Mouse (Mus musculus): ENCODE measurements around the gene Notch2. TPM values are rescaled to one million over a fixed set of nuclear protein-coding genes. Genes with fewer than 3 reads are reported as not detected.

Gene Notch2
- polyA plus RNA-seq, 1 experiment from 2014 or later = 10.8 TPM

GRCm38 (mm10) chr3:97974197-97974770, 39.0 kb upstream of the Notch2 start:
- 90% methylated on average over 6 of the region's 6 CpGs for WGBS
- Histone ChIP-seq H3K4me3 (replicated peaks; ENCODE audit: low read depth, low read length) (no peak overlapping the region), H3K4me2 (ENCODE audit: low read length) (no peak overlapping the region), H3K36me3 (ENCODE audit: control insufficient read depth, insufficient read depth, low read length) (no peaks in the 10 kb centered on the region), H3K9me3 (ENCODE audit: control insufficient read depth, low read length) (no peaks in the 10 kb centered on the region), H3K4me1 (ENCODE audit: control insufficient read depth, insufficient read depth, low read length) (no peaks in the 10 kb centered on the region), H3K9ac (replicated peaks; ENCODE audit: low read length) (no peak overlapping the region), H3K27me3 (ENCODE audit: control insufficient read depth, insufficient read depth, low read length) (no peaks in the 10 kb centered on the region), H3K27ac (replicated peaks; ENCODE audit: low read depth, low read length) (no peak overlapping the region)
- DNase-seq (no peak), ATAC-seq (ENCODE audit: low FRiP score, low TSS enrichment) (no peak)

GRCm38 (mm10) chr3:97976706-97977105, 36.6 kb upstream of the Notch2 start:
- Histone ChIP-seq H3K27me3 (ENCODE audit: control insufficient read depth, insufficient read depth, low read length) (no peaks in the 10 kb centered on the region), H3K4me1 (ENCODE audit: control insufficient read depth, insufficient read depth, low read length) (no peaks in the 10 kb centered on the region), H3K9ac (replicated peaks; ENCODE audit: low read length) (no peak overlapping the region), H3K4me2 (ENCODE audit: low read length) (no peak overlapping the region), H3K9me3 (ENCODE audit: control insufficient read depth, low read length) (no peaks in the 10 kb centered on the region), H3K27ac (replicated peaks; ENCODE audit: low read depth, low read length) (no peak overlapping the region), H3K4me3 (replicated peaks; ENCODE audit: low read depth, low read length) (no peak overlapping the region), H3K36me3 (ENCODE audit: control insufficient read depth, insufficient read depth, low read length) (no peaks in the 10 kb centered on the region)
- WGBS = 70% methylated on average over 6 of the region's 6 CpGs
- DNase-seq = no peak
- no peak for ATAC-seq (ENCODE audit: low FRiP score, low TSS enrichment)

- 69% methylated on average over 2 of the region's 2 CpGs for WGBS
- ATAC-seq (ENCODE audit: low FRiP score, low TSS enrichment) (no peak), DNase-seq (no peak)
- Histone ChIP-seq H3K9ac (replicated peaks; ENCODE audit: low read length) (no peak overlapping the region), H3K4me2 (ENCODE audit: low read length) (no peak overlapping the region), H3K36me3 (ENCODE audit: control insufficient read depth, insufficient read depth, low read length) (no peaks in the 10 kb centered on the region), H3K4me3 (replicated peaks; ENCODE audit: low read depth, low read length) (no peak overlapping the region), H3K27me3 (ENCODE audit: control insufficient read depth, insufficient read depth, low read length) (no peaks in the 10 kb centered on the region), H3K4me1 (ENCODE audit: control insufficient read depth, insufficient read depth, low read length) (no peaks in the 10 kb centered on the region), H3K27ac (replicated peaks; ENCODE audit: low read depth, low read length) (no peak overlapping the region), H3K9me3 (ENCODE audit: control insufficient read depth, low read length) (no peaks in the 10 kb centered on the region)
These were observed 34.6 kb upstream of the Notch2 start for GRCm38 (mm10) chr3:97978710-97979109.

GRCm38 (mm10) chr3:97980683-97981327, 32.5 kb upstream of the Notch2 start:
- Histone ChIP-seq H3K4me1 (ENCODE audit: control insufficient read depth, insufficient read depth, low read length) (no peaks in the 10 kb centered on the region), H3K36me3 (ENCODE audit: control insufficient read depth, insufficient read depth, low read length) (no peaks in the 10 kb centered on the region), H3K4me2 (ENCODE audit: low read length) (no peak overlapping the region), H3K9ac (replicated peaks; ENCODE audit: low read length) (no peak overlapping the region), H3K27me3 (ENCODE audit: control insufficient read depth, insufficient read depth, low read length) (no peaks in the 10 kb centered on the region), H3K9me3 (ENCODE audit: control insufficient read depth, low read length) (no peaks in the 10 kb centered on the region), H3K27ac (replicated peaks; ENCODE audit: low read depth, low read length) (no peak overlapping the region), H3K4me3 (replicated peaks; ENCODE audit: low read depth, low read length) (no peak overlapping the region)
- WGBS = 96% methylated on average over 8 of the region's 8 CpGs
- ATAC-seq (ENCODE audit: low FRiP score, low TSS enrichment) = no peak
- no peak for DNase-seq

- no peak overlapping the region for H3K9ac ChIP-seq (replicated peaks; ENCODE audit: low read length)
- no peak overlapping the region for H3K4me2 ChIP-seq (ENCODE audit: low read length)
- no peaks in the 10 kb centered on the region for H3K27me3 ChIP-seq (ENCODE audit: control insufficient read depth, insufficient read depth, low read length)
- DNase-seq (no peak), ATAC-seq (ENCODE audit: low FRiP score, low TSS enrichment) (no peak)
- no peaks in the 10 kb centered on the region for H3K36me3 ChIP-seq (ENCODE audit: control insufficient read depth, insufficient read depth, low read length)
- H3K9me3 ChIP-seq (ENCODE audit: control insufficient read depth, low read length) = no peaks in the 10 kb centered on the region
- no peak overlapping the region for H3K27ac ChIP-seq (replicated peaks; ENCODE audit: low read depth, low read length)
- no peak overlapping the region for H3K4me3 ChIP-seq (replicated peaks; ENCODE audit: low read depth, low read length)
- WGBS = 91% methylated on average over 3 of the region's 3 CpGs
- H3K4me1 ChIP-seq (ENCODE audit: control insufficient read depth, insufficient read depth, low read length) = no peaks in the 10 kb centered on the region
These were observed 31.9 kb upstream of the Notch2 start for GRCm38 (mm10) chr3:97981376-97981906.

GRCm38 (mm10) chr3:97984870-97985506, 28.3 kb upstream of the Notch2 start:
- H3K9me3 ChIP-seq (ENCODE audit: control insufficient read depth, low read length) = no peaks in the 10 kb centered on the region
- no peak overlapping the region for H3K4me3 ChIP-seq (replicated peaks; ENCODE audit: low read depth, low read length)
- H3K9ac ChIP-seq (replicated peaks; ENCODE audit: low read length) = no peak overlapping the region
- H3K4me1 ChIP-seq (ENCODE audit: control insufficient read depth, insufficient read depth, low read length) = no peaks in the 10 kb centered on the region
- WGBS = 86% methylated on average over 10 of the region's 10 CpGs
- no peaks in the 10 kb centered on the region for H3K36me3 ChIP-seq (ENCODE audit: control insufficient read depth, insufficient read depth, low read length)
- H3K4me2 ChIP-seq (ENCODE audit: low read length) = no peak overlapping the region
- H3K27me3 ChIP-seq (ENCODE audit: control insufficient read depth, insufficient read depth, low read length) = no peaks in the 10 kb centered on the region
- ATAC-seq (ENCODE audit: low FRiP score, low TSS enrichment) (no peak), DNase-seq (no peak)
- H3K27ac ChIP-seq (replicated peaks; ENCODE audit: low read depth, low read length) = no peak overlapping the region

GRCm38 (mm10) chr3:97985691-97986090, 27.6 kb upstream of the Notch2 start:
- no peaks in the 10 kb centered on the region for H3K9me3 ChIP-seq (ENCODE audit: control insufficient read depth, low read length)
- 80% methylated on average over 3 of the region's 3 CpGs for WGBS
- no peak overlapping the region for H3K4me3 ChIP-seq (replicated peaks; ENCODE audit: low read depth, low read length)
- H3K27ac ChIP-seq (replicated peaks; ENCODE audit: low read depth, low read length) = no peak overlapping the region
- no peak overlapping the region for H3K9ac ChIP-seq (replicated peaks; ENCODE audit: low read length)
- H3K4me2 ChIP-seq (ENCODE audit: low read length) = no peak overlapping the region
- no peak for DNase-seq
- no peak for ATAC-seq (ENCODE audit: low FRiP score, low TSS enrichment)
- no peaks in the 10 kb centered on the region for H3K36me3 ChIP-seq (ENCODE audit: control insufficient read depth, insufficient read depth, low read length)
- no peaks in the 10 kb centered on the region for H3K27me3 ChIP-seq (ENCODE audit: control insufficient read depth, insufficient read depth, low read length)
- H3K4me1 ChIP-seq (ENCODE audit: control insufficient read depth, insufficient read depth, low read length) = no peaks in the 10 kb centered on the region

- Histone ChIP-seq H3K4me1 (ENCODE audit: control insufficient read depth, insufficient read depth, low read length) (no peaks in the 10 kb centered on the region), H3K27ac (replicated peaks; ENCODE audit: low read depth, low read length) (no peak overlapping the region), H3K9ac (replicated peaks; ENCODE audit: low read length) (no peak overlapping the region), H3K4me3 (replicated peaks; ENCODE audit: low read depth, low read length) (no peak overlapping the region), H3K9me3 (ENCODE audit: control insufficient read depth, low read length) (no peaks in the 10 kb centered on the region), H3K4me2 (ENCODE audit: low read length) (no peak overlapping the region), H3K27me3 (ENCODE audit: control insufficient read depth, insufficient read depth, low read length) (no peaks in the 10 kb centered on the region), H3K36me3 (ENCODE audit: control insufficient read depth, insufficient read depth, low read length) (no peaks in the 10 kb centered on the region)
- WGBS = 91% methylated on average over 3 of the region's 3 CpGs
- DNase-seq (no peak), ATAC-seq (ENCODE audit: low FRiP score, low TSS enrichment) (no peak)
These were observed 26.2 kb upstream of the Notch2 start for GRCm38 (mm10) chr3:97987153-97987552.

- DNase-seq = no peak
- H3K4me1 ChIP-seq (ENCODE audit: control insufficient read depth, insufficient read depth, low read length) = no peaks in the 10 kb centered on the region
- H3K27ac ChIP-seq (replicated peaks; ENCODE audit: low read depth, low read length) = no peak overlapping the region
- ATAC-seq (ENCODE audit: low FRiP score, low TSS enrichment) = no peak
- no peaks in the 10 kb centered on the region for H3K27me3 ChIP-seq (ENCODE audit: control insufficient read depth, insufficient read depth, low read length)
- H3K4me2 ChIP-seq (ENCODE audit: low read length) = no peak overlapping the region
- WGBS = 57% methylated on average over 4 of the region's 4 CpGs
- no peaks in the 10 kb centered on the region for H3K36me3 ChIP-seq (ENCODE audit: control insufficient read depth, insufficient read depth, low read length)
- H3K9ac ChIP-seq (replicated peaks; ENCODE audit: low read length) = no peak overlapping the region
- H3K9me3 ChIP-seq (ENCODE audit: control insufficient read depth, low read length) = no peaks in the 10 kb centered on the region
- no peak overlapping the region for H3K4me3 ChIP-seq (replicated peaks; ENCODE audit: low read depth, low read length)
These were observed 24.6 kb upstream of the Notch2 start for GRCm38 (mm10) chr3:97988756-97989155.

All from midbrain, embryonic 14.5 days (tissue).